Mouse (Mus musculus) heart, adult 2 months (tissue): ENCODE measurements at regions not wholly inside any gene's neighbourhood (a gene's known extent, or its start where the extent isn't known, plus 50 kb on each side); places are given as distances from the start of the nearest gene placed in this dataset.

Experiments used
- DNase-seq, 2 experiments: peaks; one replicate each; pipeline ENCODE4 v3.0.0; 2021
- H3K27ac ChIP-seq: fragments of 200-600 bp; 2 replicates; pipeline ENCODE4 v1.8.1; 2022
- H3K27me3 ChIP-seq: fragments of 200-500 bp; 2 replicates; pipeline ENCODE4 v1.6.1; 2012; ENCODE audit warnings: mild to moderate bottlenecking, low read length, inconsistent platforms, mixed read lengths; ENCODE audit not compliant: control insufficient read depth, insufficient read depth
- H3K36me3 ChIP-seq: fragments of 200-500 bp; 2 replicates; pipeline ENCODE4 v1.6.1; 2012; ENCODE audit warnings: low read length, inconsistent platforms; ENCODE audit not compliant: control insufficient read depth, insufficient read depth
- H3K4me1 ChIP-seq: fragments of 200-500 bp; 2 replicates; pipeline ENCODE4 v1.6.1; 2011; ENCODE audit warnings: low read length; ENCODE audit not compliant: control insufficient read depth, insufficient read depth
- H3K4me3 ChIP-seq: fragments of 200-600 bp; 2 replicates; pipeline ENCODE4 v1.8.1; 2022
- H3K79me2 ChIP-seq: fragments of 200-500 bp; replicated peaks from 2 replicates; pipeline ENCODE4 v1.6.1; 2012; ENCODE audit warnings: mild to moderate bottlenecking, inconsistent platforms, low read length, moderate library complexity, mixed read lengths; ENCODE audit not compliant: control insufficient read depth, insufficient read depth
- H3K9ac ChIP-seq: fragments of 200-500 bp; 2 replicates; pipeline ENCODE4 v1.6.1; 2012; ENCODE audit warnings: low read depth, mild to moderate bottlenecking, control low read depth, inconsistent platforms, low read length, mixed read lengths
- CTCF ChIP-seq: fragments of 200-600 bp; IDR thresholded peaks from 2 replicates; pipeline ENCODE4 v1.8.1; 2022; ENCODE audit warnings: antibody characterized with exemption, mild to moderate bottlenecking, moderate library complexity
- EP300 ChIP-seq: fragments of 200-500 bp; IDR thresholded peaks from 2 replicates; pipeline ENCODE4 v1.6.1; 2011; ENCODE audit warnings: low read depth, low read length, control low read depth; ENCODE audit not compliant: insufficient read depth
- POLR2A ChIP-seq: fragments of 200-500 bp; IDR thresholded peaks from 2 replicates; pipeline ENCODE4 v1.6.1; 2011; ENCODE audit warnings: mild to moderate bottlenecking, low read depth, low read length, control low read depth; ENCODE audit not compliant: insufficient read depth
- WGBS: fragments of 180-500 bp; shearing (Covaris S2); methylation state at CpG from one replicate; pipeline ENCODE4 v1.1.7; 2018; 5-methylcytosine and 5-hydroxymethylcytosine counted together
- intact Hi-C: fragments of 180-260 bp; cut with DNase I; formaldehyde crosslinking; loops from one replicate; pipeline ENCODE4 v1.15.1; 2025

GRCm38 (mm10) chr4:31638564-31638963, 325.3 kb upstream of the Map3k7 start:
- DNase-seq, result no peak
- Histone ChIP-seq H3K4me1 (no peaks in the 10 kb centered on the region), H3K4me3 (no peak overlapping the region), H3K36me3 (no peaks in the 10 kb centered on the region), H3K79me2 (no peaks in the 10 kb centered on the region), H3K27me3 (no peaks in the 10 kb centered on the region), H3K27ac (no peak overlapping the region), H3K9ac (no peak overlapping the region)
- no peak for TF ChIP-seq CTCF
- no peak for TF ChIP-seq POLR2A
- TF ChIP-seq EP300, result no peak
- 87% methylated on average over 6 of the region's 6 CpGs for WGBS
- intact Hi-C loops, result no loop called here

GRCm38 (mm10) chr4:31642161-31642560, 321.7 kb upstream of the Map3k7 start:
- Histone ChIP-seq H3K9ac (no peak overlapping the region), H3K4me3 (no peak overlapping the region), H3K27ac (peak overlapping the region; percentile 66), H3K4me1 (no peaks in the 10 kb centered on the region), H3K79me2 (no peaks in the 10 kb centered on the region), H3K36me3 (no peaks in the 10 kb centered on the region), H3K27me3 (no peaks in the 10 kb centered on the region)
- intact Hi-C loops, result no loop called here
- no peak for TF ChIP-seq EP300
- TF ChIP-seq CTCF, result peak; percentile 50
- peak; percentile 28 to 29 for DNase-seq
- 48% methylated on average over 9 of the region's 9 CpGs for WGBS

- intact Hi-C loops, result no loop called here
- H3K27ac ChIP-seq, result peak overlapping the region; percentile 66
- no peaks in the 10 kb centered on the region for H3K79me2 ChIP-seq
- DNase-seq, result peak; percentile 57 to 68
- H3K27me3 ChIP-seq, result no peaks in the 10 kb centered on the region
- no peak for TF ChIP-seq POLR2A
- TF ChIP-seq CTCF, result no peak
- TF ChIP-seq EP300, result no peak
- H3K4me1 ChIP-seq, result no peaks in the 10 kb centered on the region
- no peak overlapping the region for H3K4me3 ChIP-seq
- WGBS, result 44% methylated on average over 10 of the region's 10 CpGs
- no peaks in the 10 kb centered on the region for H3K36me3 ChIP-seq
- H3K9ac ChIP-seq, result no peak overlapping the region
These were observed 321.2 kb upstream of the Map3k7 start for GRCm38 (mm10) chr4:31642593-31643290.

DNA sequence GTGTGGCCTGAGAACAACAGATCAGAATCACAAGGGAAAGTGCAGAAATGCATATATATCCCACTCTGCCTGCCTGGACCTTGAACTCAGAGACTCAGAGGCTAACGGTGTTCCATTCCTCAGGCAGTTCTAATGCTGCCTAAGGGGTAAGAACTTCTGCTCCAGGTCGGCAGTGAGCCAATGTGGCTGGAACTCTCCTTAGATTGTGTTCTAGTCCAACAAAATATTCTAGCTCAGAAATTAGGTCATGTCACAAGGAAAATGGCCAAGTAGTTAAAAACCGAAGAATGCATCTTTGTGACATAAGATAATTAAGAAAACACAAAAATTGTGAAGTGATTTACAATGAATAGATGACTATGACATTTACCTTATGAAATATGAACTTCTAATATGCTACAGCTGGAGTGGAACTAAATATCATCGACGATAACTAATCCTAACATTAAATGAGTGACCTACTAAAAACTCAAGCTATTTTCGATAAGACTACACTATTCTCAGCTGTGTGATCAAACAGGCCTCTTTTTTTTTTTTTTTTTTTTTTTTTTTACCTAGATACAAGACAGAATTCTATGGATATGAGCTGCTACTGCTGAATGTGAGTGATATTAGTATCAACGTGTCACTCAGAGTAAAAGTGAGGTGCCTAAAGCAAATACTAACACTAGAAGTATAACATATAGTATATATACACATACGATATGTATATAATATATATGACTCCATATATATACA, 315.1 kb upstream of the Map3k7 start:
- Histone ChIP-seq H3K9ac (no peak overlapping the region), H3K4me1 (no peaks in the 10 kb centered on the region), H3K27ac (no peak overlapping the region), H3K27me3 (no peaks in the 10 kb centered on the region), H3K79me2 (no peaks in the 10 kb centered on the region), H3K4me3 (no peak overlapping the region), H3K36me3 (no peaks in the 10 kb centered on the region)
- DNase-seq, result peak in 1 of 2 experiments; percentile 15
- 72% methylated on average over 8 of the region's 8 CpGs for WGBS
- no peak for TF ChIP-seq CTCF
- no peak for TF ChIP-seq EP300
- TF ChIP-seq POLR2A, result no peak
- intact Hi-C loops, result no loop called here

- Histone ChIP-seq H3K36me3 (no peaks in the 10 kb centered on the region), H3K4me1 (no peaks in the 10 kb centered on the region), H3K4me3 (no peak overlapping the region), H3K27me3 (no peaks in the 10 kb centered on the region), H3K79me2 (no peaks in the 10 kb centered on the region), H3K9ac (no peak overlapping the region), H3K27ac (no peak overlapping the region)
- TF ChIP-seq POLR2A, result no peak
- no peak for TF ChIP-seq CTCF
- TF ChIP-seq EP300, result no peak
- WGBS, result 60% methylated on average over 11 of the region's 11 CpGs
- DNase-seq, result no peak
- intact Hi-C loops, result no loop called here
These were observed 308.4 kb upstream of the Map3k7 start for GRCm38 (mm10) chr4:31655364-31656106.
